Mouse (Mus musculus) stomach, embryonic 14.5 days (tissue): Measurements from ENCODE around the gene Usp38. TPM values are rescaled to one million over a fixed set of nuclear protein-coding genes. Genes with fewer than 3 reads are reported as not detected.
A peak's percentile ranks its signal among the peaks of the same experiment; 100 is the strongest.
"Not testable (repeated sequence)": the region's sequence is repeated elsewhere in the genome, so short reads cannot be mapped to it uniquely, and the experiment has no call there.

Experiments used
- ATAC-seq: fragments of 200-750 bp; cut with Nextera tagmentation; 2 replicates; pipeline ENCODE4 v1.8.0; 2017; ENCODE audit warnings: low read depth, moderate TSS enrichment; ENCODE audit not compliant: insufficient number of reproducible peaks, insufficient read depth, low FRiP score
- H3K27ac ChIP-seq: fragments of 300-500 bp; sonication (generic); 2 replicates; pipeline ENCODE4 v1.5.1; 2014; ENCODE audit warnings: mild to moderate bottlenecking, low read length, moderate library complexity, mixed read lengths
- H3K27me3 ChIP-seq: fragments of 300-500 bp; sonication (generic); 2 replicates; pipeline ENCODE4 v1.6.1; 2014; ENCODE audit warnings: low read length, control low read depth, mixed read lengths; ENCODE audit not compliant: control insufficient read depth, insufficient read depth
- H3K36me3 ChIP-seq: fragments of 300-500 bp; sonication (generic); 2 replicates; pipeline ENCODE4 v1.6.1; 2014; ENCODE audit warnings: mild to moderate bottlenecking, control low read depth, low read length, moderate library complexity, mixed read lengths; ENCODE audit not compliant: control insufficient read depth, insufficient read depth
- H3K4me1 ChIP-seq: fragments of 300-500 bp; sonication (generic); 2 replicates; pipeline ENCODE4 v1.6.1; 2014; ENCODE audit warnings: low read length, control low read depth, mixed read lengths; ENCODE audit not compliant: control insufficient read depth, insufficient read depth
- H3K4me2 ChIP-seq: fragments of 300-500 bp; sonication (generic); replicated peaks from 2 replicates; pipeline ENCODE4 v1.6.1; 2014; ENCODE audit warnings: low read depth, low read length, control low read depth
- H3K4me3 ChIP-seq: fragments of 300-500 bp; sonication (generic); 2 replicates; pipeline ENCODE4 v1.5.1; 2014; ENCODE audit warnings: low read depth, low read length, control low read depth
- H3K9ac ChIP-seq: fragments of 300-500 bp; sonication (generic); replicated peaks from 2 replicates; pipeline ENCODE4 v1.6.1; 2014; ENCODE audit warnings: low read depth, mild to moderate bottlenecking, control low read depth, low read length, moderate library complexity, mixed read lengths
- H3K9me3 ChIP-seq: fragments of 300-500 bp; sonication (generic); 2 replicates; pipeline ENCODE4 v1.6.1; 2016; ENCODE audit warnings: low read depth, low read length, control low read depth; ENCODE audit not compliant: control insufficient read depth
- WGBS: fragments of 180-500 bp; shearing (Covaris S2); extraction: QIAGEN DNeasy Blood & Tissue Kit; methylation state at CpG from one replicate; pipeline ENCODE4 v1.1.7; 2014; 5-methylcytosine and 5-hydroxymethylcytosine counted together
- polyA plus RNA-seq: library from polyadenylated mRNA; unstranded; fragments of >200 nt; fragmentation: Nextera tagmentation; extraction: Ambion mirVana; gene quantifications from 2 replicates; pipeline ENCODE4 v1.2.1, GENCODE M21; 2014

Usp38 gene
- polyA plus RNA-seq = 21.2 and 22.8 TPM in 2 replicates

DNA sequence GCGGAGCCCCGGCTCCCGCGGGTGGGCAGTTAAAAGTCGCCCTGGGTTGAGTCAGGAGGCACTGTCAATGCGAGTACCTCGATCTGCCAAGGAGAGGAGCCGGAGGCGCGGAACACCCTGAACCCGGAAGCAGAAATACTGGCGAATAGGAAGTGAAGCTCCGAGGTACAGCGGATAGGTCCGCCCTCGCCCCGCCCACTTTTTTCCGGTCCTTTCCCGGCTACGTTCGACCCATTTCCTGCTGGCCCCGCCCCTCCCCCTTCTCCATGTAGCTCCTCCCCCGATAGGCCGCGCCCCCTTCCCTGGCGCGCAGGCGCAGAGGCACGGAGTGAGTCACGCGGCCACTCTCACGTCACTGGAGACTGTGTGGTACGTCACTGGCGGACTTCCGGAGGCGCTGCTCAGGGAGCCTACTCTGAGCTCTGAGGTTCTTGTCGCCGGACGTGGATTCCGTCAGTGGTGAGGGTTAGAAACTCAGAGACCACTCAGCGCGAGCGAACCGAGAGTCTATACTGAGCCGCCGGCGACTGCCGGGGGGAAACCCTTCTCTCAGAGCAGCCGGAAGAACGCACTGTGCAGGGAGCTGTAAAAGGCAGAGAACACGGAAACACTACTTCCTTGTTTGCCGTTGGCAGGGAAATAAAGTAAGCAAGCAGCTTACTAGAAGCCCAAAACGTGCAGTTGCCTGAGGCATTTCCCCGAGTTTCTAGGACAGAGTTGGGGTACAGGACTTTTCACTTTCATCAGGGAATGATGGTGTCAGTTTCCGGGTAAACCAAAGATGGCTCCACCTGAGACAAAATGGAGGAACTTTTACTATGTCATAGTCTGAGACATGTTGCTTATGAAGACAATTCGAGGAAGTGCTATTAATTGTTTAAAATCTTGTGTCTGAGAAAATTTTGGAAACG is at the start of gene Usp38:
Gene Usp38, minus strand, starts transcription at position 140 of the 911 bp plus-strand sequence.
- H3K9ac ChIP-seq = peak within 1 kb of the TSS; percentile 84
- no peaks in the 10 kb centered on the region for H3K27me3 ChIP-seq
- peaks cover 17% of the 10 kb centered on the region for H3K4me1 ChIP-seq
- H3K4me2 ChIP-seq = peak within 1 kb of the TSS; percentile 89
- no peaks in the 10 kb centered on the region for H3K36me3 ChIP-seq
- ATAC-seq = peak; percentile 99
- 2% methylated on average over 57 of the region's 57 CpGs for WGBS
- H3K27ac ChIP-seq = peak within 1 kb of the TSS; percentile 97
- H3K9me3 ChIP-seq = no peaks in the 10 kb centered on the region
- peak within 1 kb of the TSS; percentile 96 for H3K4me3 ChIP-seq

DNA sequence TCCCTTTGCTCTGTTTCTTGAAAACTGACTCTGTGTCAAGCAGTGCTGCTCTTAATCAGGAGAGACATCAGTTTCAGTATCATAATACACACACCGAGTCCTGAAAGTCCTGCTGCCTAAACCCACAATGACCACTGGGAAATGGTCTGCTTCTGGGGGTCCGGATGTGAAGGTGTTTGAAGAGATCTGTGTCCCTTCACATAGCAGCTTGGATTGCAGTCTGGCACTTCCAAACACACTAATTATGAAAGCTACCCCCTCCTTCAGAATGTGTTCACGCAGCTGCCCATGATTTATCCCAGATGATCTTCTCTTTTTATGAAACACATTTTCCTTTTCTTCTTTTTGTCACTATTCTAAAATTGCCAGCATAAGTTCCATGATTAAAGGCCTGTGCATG is 47.8 kb upstream of the Usp38 start:
- no peak overlapping the region for H3K4me3 ChIP-seq
- no peaks in the 10 kb centered on the region for H3K27me3 ChIP-seq
- no peak overlapping the region for H3K9ac ChIP-seq
- WGBS = 64% methylated on average over 3 of the region's 3 CpGs
- no peak overlapping the region for H3K4me2 ChIP-seq
- H3K4me1 ChIP-seq = no peaks in the 10 kb centered on the region
- no peak overlapping the region for H3K27ac ChIP-seq
- ATAC-seq = no peak
- no peaks in the 10 kb centered on the region for H3K36me3 ChIP-seq
- H3K9me3 ChIP-seq = no peaks in the 10 kb centered on the region

DNA sequence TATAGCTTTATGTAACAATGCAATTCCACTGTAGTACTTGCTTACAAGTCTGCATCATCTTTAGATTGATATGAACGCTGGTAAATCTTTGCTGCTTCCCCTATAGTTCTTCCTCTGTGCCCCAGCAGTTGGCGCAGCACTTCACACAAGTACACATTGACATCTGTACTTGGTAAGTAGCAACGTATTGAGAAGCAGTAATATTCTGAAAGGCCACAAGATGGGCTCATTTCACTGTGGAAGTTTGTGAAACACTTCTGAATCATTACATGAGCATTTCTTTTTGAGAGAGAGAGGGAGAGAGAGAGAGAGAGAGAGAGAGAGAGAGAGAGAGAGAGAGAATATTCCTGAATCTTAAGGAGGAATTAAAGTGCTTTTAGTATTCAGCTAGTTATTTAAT is 47.2 kb upstream of the Usp38 start:
- Histone ChIP-seq H3K4me1 (no peaks in the 10 kb centered on the region), H3K9me3 (no peaks in the 10 kb centered on the region), H3K27me3 (no peaks in the 10 kb centered on the region), H3K27ac (no peak overlapping the region), H3K9ac (no peak overlapping the region), H3K4me2 (no peak overlapping the region), H3K4me3 (no peak overlapping the region), H3K36me3 (no peaks in the 10 kb centered on the region)
- ATAC-seq = no peak
- 30% methylated on average over 3 of the region's 3 CpGs for WGBS

DNA sequence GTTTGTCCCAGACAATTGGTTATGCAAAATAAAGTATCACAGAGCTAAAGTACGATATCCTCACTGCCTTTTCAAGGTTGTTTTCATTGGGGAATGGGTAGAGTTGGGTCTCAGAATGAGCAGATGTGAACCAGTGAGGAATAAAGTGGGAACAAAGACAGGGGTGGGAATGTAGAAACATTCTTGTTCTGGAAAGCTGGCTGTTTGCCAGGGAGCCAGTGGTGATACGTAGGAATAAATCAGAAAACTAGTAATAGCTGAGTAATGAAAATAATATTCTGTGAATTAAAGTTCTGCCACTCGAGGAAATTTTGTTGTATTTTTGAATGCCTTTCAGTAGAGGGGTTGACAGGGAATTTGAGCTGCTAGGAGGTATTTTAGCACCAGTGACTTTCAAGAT is 29.5 kb upstream of the Usp38 start:
- H3K4me2 ChIP-seq = no peak overlapping the region
- 42% methylated on average over 3 of the region's 3 CpGs for WGBS
- no peaks in the 10 kb centered on the region for H3K9me3 ChIP-seq
- no peak overlapping the region for H3K4me3 ChIP-seq
- no peak overlapping the region for H3K27ac ChIP-seq
- H3K9ac ChIP-seq = no peak overlapping the region
- no peaks in the 10 kb centered on the region for H3K27me3 ChIP-seq
- H3K4me1 ChIP-seq = no peaks in the 10 kb centered on the region
- no peaks in the 10 kb centered on the region for H3K36me3 ChIP-seq
- no peak for ATAC-seq

DNA sequence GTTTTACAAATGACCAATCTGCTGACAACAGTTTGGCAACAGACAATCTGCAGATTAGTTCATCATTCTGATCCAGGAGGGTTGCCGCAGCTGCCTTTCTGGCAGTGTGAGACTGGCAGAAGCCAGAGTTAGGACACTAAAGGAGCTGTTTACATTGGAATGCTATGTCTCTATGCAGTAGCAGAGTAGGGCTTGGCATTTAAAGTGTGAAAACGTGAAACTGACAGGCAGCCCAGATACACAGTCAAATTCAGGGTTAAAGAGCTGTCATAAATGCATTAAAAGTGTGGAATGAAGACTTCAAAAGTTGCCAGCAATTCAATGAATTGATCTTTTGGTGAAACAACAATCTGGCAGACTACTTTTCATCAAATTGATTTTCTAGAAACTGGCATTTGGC is 13.3 kb upstream of the Usp38 start:
- no peaks in the 10 kb centered on the region for H3K36me3 ChIP-seq
- no peaks in the 10 kb centered on the region for H3K4me1 ChIP-seq
- no peak overlapping the region for H3K9ac ChIP-seq
- ATAC-seq = no peak
- no peak overlapping the region for H3K4me2 ChIP-seq
- peaks cover 13% of the 10 kb centered on the region for H3K9me3 ChIP-seq
- H3K4me3 ChIP-seq = no peak overlapping the region
- H3K27ac ChIP-seq = no peak overlapping the region
- WGBS = 41% methylated on average over 2 of the region's 2 CpGs
- no peaks in the 10 kb centered on the region for H3K27me3 ChIP-seq

DNA sequence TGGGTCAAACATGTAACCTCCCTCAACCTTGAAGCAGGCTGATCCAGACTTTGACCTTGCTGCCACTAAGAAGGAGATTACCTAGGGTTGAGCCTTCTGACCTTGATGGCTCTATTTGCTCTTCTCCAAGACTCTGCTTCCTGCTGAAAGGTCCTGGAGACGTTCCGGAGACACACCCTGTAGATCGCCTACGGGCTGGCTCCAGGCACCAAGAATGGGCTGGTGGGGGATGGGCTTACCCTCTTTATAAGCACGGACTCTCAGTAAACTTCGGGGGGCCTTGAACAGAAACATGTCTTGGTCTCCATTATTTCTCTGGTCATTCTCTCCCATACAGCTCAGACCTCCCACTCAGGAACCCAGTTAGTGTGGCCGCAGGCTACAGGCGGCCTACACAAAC is 2.8 kb upstream of the Usp38 start:
- not testable (repeated sequence) for H3K27me3 ChIP-seq, H3K4me2 ChIP-seq, ATAC-seq, H3K36me3 ChIP-seq, H3K9me3 ChIP-seq, H3K9ac ChIP-seq, H3K4me3 ChIP-seq, H3K27ac ChIP-seq
- WGBS = 84% methylated on average over 8 of the region's 8 CpGs
- H3K4me1 ChIP-seq = peaks cover 11% of the 10 kb centered on the region

DNA sequence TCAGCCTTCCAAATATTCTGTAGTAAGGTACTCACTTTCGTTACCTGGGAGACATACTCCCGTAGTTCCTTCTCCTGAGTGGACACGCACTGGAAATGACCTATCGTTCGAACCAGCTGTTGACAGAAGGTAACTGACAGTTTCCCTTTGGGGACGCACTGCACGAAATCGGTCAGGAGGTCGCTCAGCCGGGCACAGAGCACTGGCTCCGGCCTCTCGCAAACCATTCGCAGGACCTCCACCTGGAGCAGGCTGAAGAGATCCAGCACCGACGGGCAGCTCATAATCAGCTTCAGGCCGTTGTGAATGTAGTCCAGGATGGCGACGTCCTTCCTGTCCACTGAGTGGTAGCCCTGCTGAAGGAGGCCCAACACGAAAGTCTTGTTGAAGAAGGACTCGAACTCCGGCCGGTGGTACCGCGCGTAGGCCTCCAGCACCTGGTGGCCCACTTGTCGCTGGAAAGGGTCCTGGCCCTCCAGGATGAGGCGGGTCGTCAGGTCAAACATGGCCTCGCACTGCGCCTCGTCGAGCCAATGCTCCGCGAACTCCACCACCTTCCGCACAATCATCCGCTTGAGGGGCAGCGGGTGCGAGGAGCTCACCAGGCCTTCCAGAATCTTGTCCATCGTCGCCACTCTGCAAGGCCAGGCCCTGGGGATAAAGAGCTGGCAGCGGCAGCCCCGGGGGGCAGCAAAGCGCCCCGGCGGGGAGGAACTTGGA is 757 bp downstream of the Usp38 start:
- Histone ChIP-seq H3K36me3 (no peaks in the 10 kb centered on the region), H3K4me3 (peak overlapping the region; percentile 96), H3K27me3 (no peaks in the 10 kb centered on the region), H3K9ac (peak overlapping the region; percentile 84), H3K27ac (peak overlapping the region; percentile 77), H3K4me1 (peaks cover 17% of the 10 kb centered on the region), H3K4me2 (peak overlapping the region; percentile 89), H3K9me3 (no peaks in the 10 kb centered on the region)
- no peak for ATAC-seq
- 2% methylated on average over 45 of the region's 45 CpGs for WGBS

DNA sequence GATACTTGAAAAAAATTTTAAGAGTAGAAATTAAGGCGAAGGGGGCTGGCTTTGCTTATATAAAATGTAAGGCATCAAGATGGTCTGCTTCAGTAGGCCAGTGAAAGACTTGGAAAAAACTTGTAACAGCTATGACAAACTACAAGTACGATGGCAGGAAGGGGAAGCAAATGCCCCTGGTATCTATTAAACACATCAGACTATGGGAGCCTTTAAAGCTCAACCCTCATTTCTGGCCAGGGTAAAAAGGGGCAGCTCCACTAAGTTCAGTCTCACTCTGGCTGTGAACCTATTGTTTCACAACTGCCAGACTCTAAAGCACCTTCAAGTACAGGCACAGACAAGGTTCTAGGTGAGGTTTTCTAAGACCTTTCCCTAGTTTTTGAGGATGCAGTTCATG is 2.0 kb downstream of the Usp38 start:
- no peak overlapping the region for H3K27ac ChIP-seq
- peak overlapping the region; percentile 21 for H3K9ac ChIP-seq
- peaks cover 17% of the 10 kb centered on the region for H3K4me1 ChIP-seq
- 59% methylated on average over 2 of the region's 2 CpGs for WGBS
- H3K27me3 ChIP-seq = no peaks in the 10 kb centered on the region
- peak overlapping the region; percentile 89 for H3K4me2 ChIP-seq
- peak overlapping the region; percentile 96 for H3K4me3 ChIP-seq
- H3K9me3 ChIP-seq = no peaks in the 10 kb centered on the region
- H3K36me3 ChIP-seq = no peaks in the 10 kb centered on the region
- ATAC-seq = no peak
